Mouse (Mus musculus): Measurements from ENCODE around the gene Cacng6.

Gene Cacng6

GRCm38 (mm10) chr7:3419941-3420340 lies 4.1 kb upstream of the Cacng6 start:
- no peak for DNase-seq (ENCODE audit: inconsistent age in 2 of 2, low spot score in 1 of 2)

DNA sequence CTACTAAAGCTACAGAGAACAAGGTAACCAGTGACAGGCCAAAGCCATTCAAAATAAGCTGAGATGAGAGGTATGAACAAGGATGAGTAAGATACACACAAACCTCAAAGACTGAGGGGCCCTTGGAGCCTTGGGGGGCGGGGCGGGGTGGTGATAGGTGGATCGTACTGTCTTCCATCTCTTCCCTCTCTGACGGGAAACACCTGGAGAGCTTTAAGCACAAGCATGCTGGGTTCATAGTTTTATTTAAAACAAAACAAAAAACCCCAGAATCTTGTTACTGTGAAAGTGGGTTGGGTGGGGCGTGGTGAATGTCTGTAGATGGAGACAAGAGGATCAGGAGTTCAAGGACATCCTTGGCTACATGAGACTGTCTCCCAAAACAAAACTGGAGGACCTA lies 3.5 kb upstream of the Cacng6 start:
- no peak for DNase-seq (ENCODE audit: inconsistent age in 2 of 2, low spot score in 1 of 2)

DNA sequence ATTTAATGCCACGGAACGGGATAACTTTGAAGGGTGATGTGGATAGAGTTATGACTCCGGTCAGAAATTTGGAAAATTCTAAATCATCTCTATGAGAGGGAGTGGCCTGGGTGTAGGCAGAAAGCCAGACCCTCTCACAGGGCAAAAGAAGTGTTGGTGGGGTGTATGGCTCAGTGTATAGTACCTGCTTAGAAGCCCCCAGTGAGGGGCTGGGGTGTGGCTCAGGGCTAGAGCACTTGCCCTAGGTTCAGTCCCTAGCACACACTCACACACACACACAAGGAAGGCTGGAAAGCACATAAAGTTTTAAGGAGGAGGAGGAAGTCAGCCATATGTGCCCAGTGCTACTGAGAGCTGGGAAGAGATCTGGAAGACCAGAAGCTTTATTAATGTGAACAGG lies 2.7 kb upstream of the Cacng6 start:
- DNase-seq (ENCODE audit: inconsistent age in 2 of 2, low spot score in 1 of 2), result no peak

- DNase-seq (ENCODE audit: inconsistent age in 2 of 2, low spot score in 1 of 2), result no peak
Observed at GRCm38 (mm10) chr7:3422051-3422450, 1.9 kb upstream of the Cacng6 start.

- DNase-seq (ENCODE audit: inconsistent age in 2 of 2, low spot score in 1 of 2), result no peak
Observed at GRCm38 (mm10) chr7:3423430-3423829, 565 bp upstream of the Cacng6 start.

DNA sequence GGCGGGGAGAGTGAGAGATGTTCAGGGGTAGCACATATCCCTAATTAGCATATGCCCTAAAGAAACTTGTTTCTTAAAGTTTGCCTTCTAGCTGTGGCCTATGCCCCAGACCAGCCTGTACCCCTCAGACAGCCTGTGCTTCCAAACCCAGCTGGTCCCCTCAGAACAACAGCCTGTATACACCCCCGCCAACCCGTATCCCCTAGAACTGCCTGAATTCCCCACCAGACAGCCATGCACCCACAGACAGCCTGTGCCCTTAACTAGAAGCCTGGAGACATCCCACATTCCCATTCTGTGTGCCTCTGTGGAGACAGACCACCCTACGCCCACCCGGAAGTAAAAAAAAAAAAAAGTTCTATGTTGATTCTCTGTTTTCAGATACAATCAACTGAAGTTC lies 1.1 kb downstream of the Cacng6 start:
- DNase-seq (ENCODE audit: inconsistent age in 2 of 2, low spot score in 1 of 2), result no peak

GRCm38 (mm10) chr7:3430161-3430560 lies 6.2 kb downstream of the Cacng6 start:
- DNase-seq (ENCODE audit: inconsistent age in 2 of 2, low spot score in 1 of 2), result no peak

GRCm38 (mm10) chr7:3432066-3432465 lies 8.1 kb downstream of the Cacng6 start:
- no peak for DNase-seq (ENCODE audit: inconsistent age in 2 of 2, low spot score in 1 of 2)

- DNase-seq (ENCODE audit: inconsistent age in 2 of 2, low spot score in 1 of 2), result peak; percentile 58 to 73
Observed at GRCm38 (mm10) chr7:3437941-3438340, 13.9 kb downstream of the Cacng6 start.

GRCm38 (mm10) chr7:3439984-3440383 lies 16.0 kb downstream of the Cacng6 start:
- no peak for DNase-seq (ENCODE audit: inconsistent age in 2 of 2, low spot score in 1 of 2)

- DNase-seq (ENCODE audit: inconsistent age in 2 of 2, low spot score in 1 of 2), result peak in 1 of 2 experiments; percentile 45
Observed at GRCm38 (mm10) chr7:3440526-3440925, 16.5 kb downstream of the Cacng6 start.

GRCm38 (mm10) chr7:3442476-3443062 lies 18.6 kb downstream of the Cacng6 start:
- DNase-seq (ENCODE audit: inconsistent age in 2 of 2, low spot score in 1 of 2), result no peak

DNA sequence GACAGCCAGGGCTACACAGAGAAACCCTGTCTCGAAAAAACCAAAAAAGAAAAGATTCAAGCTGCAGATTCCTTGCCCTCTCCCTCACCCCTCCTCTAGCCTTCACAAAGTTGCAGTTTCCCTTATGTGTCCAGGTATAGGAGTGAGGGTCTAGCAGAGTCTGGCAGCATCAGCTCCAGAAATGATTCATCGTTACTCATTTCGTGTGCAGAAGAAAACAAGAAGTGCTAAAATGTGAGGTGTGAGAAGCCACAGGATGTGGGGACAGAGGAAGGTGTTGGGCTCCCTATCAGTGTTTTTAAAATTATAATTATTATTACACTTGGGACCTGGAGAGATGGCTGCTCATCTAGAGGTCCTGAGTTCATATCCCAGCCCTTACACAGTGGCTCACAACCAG lies 20.7 kb downstream of the Cacng6 start:
- no peak for DNase-seq (ENCODE audit: inconsistent age in 2 of 2, low spot score in 1 of 2)

GRCm38 (mm10) chr7:3446584-3446983 lies 22.6 kb downstream of the Cacng6 start:
- no peak for DNase-seq (ENCODE audit: inconsistent age in 2 of 2, low spot score in 1 of 2)

DNA sequence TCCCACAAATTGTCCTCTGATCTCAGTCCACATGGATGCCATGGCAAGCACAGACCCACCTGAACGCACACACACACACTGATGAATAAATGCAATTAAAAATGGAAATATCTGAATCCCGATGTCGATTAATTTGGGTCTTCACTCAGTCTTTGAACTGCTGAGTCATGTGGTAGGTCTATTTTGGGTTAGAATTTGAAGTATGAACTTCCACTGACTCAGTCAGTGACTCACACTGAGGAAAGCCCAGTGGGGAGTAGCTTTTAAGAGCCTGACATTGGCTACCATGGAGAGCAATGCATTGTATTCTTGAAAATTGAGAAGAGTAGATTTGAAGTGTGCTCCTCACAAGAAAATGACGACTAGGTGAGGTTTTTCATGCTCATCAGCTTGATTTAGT lies 23.0 kb downstream of the Cacng6 start:
- peak; percentile 49 to 80 for DNase-seq (ENCODE audit: inconsistent age in 2 of 2, low spot score in 1 of 2)

- DNase-seq (ENCODE audit: inconsistent age in 2 of 2, low spot score in 1 of 2), result peak; percentile 82 to 91
Observed at GRCm38 (mm10) chr7:3448737-3449454, 24.9 kb downstream of the Cacng6 start.

DNA sequence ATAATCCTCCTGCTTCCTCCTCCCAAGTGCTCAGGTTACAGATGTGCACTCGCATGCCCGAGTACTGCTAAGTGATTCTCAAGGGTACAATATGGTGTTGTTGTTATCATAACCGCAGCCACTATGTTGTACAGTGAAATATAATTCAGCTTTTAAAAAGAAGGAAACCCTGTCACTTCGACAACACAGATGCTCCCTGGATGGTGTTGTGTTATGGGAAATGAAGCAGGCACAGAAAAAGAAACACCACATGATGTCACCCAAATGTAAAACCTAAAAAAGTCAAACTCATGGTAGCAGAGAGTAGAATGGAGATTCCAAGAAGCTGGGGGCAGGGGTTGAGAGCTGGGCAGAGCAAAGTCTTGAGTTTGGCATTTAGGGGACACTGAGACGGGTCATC lies 26.7 kb downstream of the Cacng6 start:
- DNase-seq (ENCODE audit: inconsistent age in 2 of 2, low spot score in 1 of 2), result no peak

- peak; percentile 67 to 80 for DNase-seq (ENCODE audit: inconsistent age in 2 of 2, low spot score in 1 of 2)
Observed at GRCm38 (mm10) chr7:3451161-3451560, 27.2 kb downstream of the Cacng6 start.

GRCm38 (mm10) chr7:3452821-3453485 lies 29.0 kb downstream of the Cacng6 start:
- DNase-seq (ENCODE audit: inconsistent age in 2 of 2, low spot score in 1 of 2), result peak in 1 of 2 experiments; percentile 18

DNA sequence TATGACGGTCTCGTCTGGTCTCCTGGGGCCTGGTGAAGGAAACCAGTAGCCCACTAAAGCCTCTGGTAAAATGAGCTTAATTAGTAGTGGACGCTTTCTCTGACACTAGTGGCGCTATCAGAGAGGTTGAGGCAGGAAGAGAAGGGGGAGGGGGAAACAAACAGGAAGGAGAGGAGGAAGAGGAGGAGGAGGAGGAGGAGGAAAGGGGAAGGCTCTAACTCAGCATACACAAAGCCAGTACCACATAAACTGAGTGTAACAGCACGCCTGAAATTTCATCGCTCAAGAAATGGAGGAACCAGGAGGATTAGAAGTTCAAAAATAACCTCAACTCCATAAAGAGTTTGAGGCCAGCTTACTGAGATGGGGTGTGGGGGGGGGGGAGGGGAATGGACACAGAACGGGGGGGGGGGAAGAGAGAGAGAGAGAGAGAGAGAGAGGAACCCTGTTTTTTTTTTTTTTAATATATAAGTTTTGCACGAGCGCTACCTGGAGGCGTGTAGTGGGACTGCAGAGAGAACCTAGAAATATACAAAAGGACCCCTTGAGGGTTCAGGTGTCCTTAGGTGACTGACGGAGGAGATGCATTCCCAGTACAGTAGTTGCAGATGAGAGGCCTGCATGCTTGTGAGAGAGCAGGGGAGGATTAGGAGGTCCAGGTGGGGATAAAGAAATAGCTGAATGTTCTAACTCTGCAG lies 29.6 kb downstream of the Cacng6 start:
- DNase-seq (ENCODE audit: inconsistent age in 2 of 2, low spot score in 1 of 2), result no peak

- peak in 1 of 2 experiments; percentile 53 for DNase-seq (ENCODE audit: inconsistent age in 2 of 2, low spot score in 1 of 2)
Observed at GRCm38 (mm10) chr7:3457111-3457840, 33.3 kb downstream of the Cacng6 start.

Data from adrenal gland, adult (tissue).